Mouse (Mus musculus) cerebellum, postnatal 25 days (tissue): ENCODE data around the gene Baiap2l1.
A peak's percentile ranks its signal among the peaks of the same experiment; 100 is the strongest.
"Not testable (repeated sequence)": the region's sequence is repeated elsewhere in the genome, so short reads cannot be mapped to it uniquely, and the experiment has no call there.

Experiments
- DNase-seq, 2 experiments: peaks; one replicate each; pipeline ENCODE4 v3.0.0; 2021; ENCODE audit warnings: mixed read lengths in 2 of 2

Gene Baiap2l1

DNA sequence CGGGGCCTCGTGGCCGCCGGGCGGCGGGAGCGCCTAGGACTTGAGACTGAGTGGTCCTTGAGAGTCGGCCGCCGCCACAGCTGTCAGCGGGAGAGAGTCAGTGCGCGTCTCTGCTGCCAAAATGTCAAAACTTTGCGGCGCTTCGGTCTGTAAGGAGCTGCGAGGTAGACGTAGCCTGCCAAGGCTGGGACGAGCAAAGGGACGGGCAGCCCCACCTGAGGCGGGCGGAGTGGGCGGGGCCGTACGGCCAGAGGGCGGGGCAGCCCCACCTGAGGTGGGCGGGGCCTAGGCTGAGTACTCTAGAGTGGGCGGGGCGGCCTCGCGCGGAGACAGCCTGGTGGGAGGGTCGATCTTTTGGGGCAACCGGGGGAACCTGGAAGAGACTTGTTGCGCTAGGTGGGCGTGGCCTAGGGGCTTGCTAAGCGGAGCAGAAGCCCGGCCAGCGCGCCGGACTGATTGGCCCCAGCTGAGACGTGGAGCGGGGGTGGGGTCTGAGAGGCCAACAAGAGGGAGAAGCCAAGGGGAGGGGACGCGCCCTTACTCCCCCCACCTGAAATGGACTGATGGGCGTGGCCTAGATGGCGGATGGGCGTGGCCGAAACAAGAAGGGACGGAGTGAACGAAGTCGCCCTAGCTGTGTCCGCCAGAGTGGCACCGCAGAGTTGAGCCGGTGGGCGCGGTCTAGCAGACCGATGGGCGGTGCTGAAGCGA lies at the start of gene Baiap2l1:
Gene Baiap2l1 (minus strand): TSS at position 232 of the 711 bp plus-strand sequence.
- peak; percentile 47 to 75 for DNase-seq

DNA sequence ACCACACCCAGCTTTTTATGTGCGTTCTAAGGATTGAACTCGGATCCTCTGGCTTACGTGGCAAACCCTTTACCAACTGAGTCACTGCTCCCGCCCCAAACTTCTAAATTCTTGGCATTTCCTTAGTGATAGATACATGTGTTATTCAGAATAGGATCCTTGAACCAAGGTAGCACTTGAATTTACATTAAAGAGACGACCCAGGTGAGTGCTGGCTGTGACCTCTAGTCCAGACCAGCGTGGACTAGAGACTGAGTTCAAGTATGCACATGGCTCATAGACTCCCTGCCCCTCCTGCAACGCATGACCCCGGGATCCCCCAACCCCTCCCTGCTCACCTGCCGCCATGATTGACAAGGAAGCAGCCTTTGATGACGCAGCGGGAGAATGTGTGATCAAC lies 48.3 kb upstream of the Baiap2l1 start:
- DNase-seq: no peak

- DNase-seq: no peak
These were observed 42.9 kb upstream of the Baiap2l1 start for GRCm38 (mm10) chr5:144400821-144401220.

DNA sequence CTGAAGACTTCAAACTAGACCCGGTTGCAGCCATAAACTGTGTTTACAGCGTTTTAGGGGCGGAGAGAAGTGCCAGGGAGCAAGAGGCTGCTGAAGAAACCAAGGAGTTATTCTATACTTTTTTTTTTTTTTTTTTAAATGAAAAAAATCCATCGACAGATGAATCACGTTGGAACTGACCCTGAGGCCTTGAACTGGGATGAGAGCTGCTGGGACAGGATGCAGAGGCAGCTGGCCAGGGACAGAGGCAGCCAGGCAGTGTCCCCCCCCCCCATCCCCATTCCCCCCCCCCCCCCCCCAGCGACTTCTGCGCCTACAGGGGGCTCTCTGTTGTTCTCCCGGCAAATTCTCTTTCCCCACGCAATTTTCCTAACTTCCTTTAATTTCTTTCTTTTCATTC lies 39.7 kb upstream of the Baiap2l1 start:
- DNase-seq: no peak

- DNase-seq: no peak
These were observed 36.2 kb upstream of the Baiap2l1 start for GRCm38 (mm10) chr5:144394142-144394541.

- DNase-seq: peak; percentile 69 to 80
These were observed 29.9 kb upstream of the Baiap2l1 start for GRCm38 (mm10) chr5:144387851-144388250.

DNA sequence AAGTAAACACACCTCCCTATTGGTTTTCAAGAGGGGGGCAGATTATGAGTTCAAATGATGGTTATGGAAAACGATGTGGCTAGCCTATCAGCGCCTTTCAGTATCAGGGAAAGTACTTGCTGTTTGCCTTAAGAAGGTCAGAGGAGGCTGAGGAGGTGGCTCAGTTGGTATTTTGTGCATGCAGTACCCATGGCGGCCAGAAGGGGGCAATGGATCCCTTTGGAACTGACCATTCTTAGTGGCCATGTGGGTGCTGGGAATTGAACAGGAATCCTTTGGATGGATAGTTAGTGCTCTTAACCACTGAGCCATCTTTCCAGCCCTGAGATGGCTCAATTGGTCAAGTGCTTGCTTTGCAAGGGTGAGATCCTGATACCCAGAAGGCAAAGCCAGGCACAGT lies 26.0 kb upstream of the Baiap2l1 start:
- DNase-seq: no peak

DNA sequence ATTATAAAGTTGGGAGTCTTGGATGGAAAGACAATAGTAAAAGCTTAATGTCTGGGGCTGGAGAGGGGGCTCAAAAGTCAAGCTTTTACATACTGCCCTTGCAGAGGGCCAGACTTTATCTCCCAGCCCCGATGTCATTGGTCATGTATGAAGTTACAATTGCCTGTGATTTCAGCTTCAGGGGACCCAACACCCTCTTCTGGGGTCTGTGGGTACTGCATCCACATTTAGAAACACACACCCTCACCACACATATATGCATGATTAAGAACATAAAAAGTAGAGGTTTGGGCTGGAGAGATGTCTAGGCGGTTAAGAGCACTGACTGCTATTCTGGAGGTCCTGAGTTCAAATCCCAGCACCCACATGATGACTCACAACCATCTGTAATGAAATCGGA lies 23.9 kb upstream of the Baiap2l1 start:
- DNase-seq: peak in 1 of 2 experiments; percentile 11

DNA sequence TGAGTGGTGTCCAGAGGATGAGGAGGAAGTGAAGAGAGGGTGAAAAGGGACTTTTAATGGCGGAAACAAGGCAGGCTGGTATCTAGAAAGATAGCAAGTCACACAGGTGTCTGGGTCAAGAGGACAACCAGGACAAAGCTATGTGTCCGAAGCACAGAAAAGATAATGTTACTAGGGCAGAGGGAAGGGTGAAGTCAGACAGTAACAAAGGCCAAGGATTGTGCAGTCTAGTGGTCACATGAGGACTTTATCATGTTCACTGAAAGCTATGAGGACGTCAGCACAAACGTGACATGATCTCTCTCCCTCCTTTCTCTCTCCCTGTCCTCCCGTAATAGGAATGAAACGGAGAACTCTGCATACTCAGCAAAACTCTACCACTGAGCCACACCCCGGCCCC lies 22.8 kb upstream of the Baiap2l1 start:
- no peak for DNase-seq

GRCm38 (mm10) chr5:144379431-144379830 lies 21.5 kb upstream of the Baiap2l1 start:
- DNase-seq: no peak

- no peak for DNase-seq
These were observed 15.0 kb upstream of the Baiap2l1 start for GRCm38 (mm10) chr5:144372885-144373284.

DNA sequence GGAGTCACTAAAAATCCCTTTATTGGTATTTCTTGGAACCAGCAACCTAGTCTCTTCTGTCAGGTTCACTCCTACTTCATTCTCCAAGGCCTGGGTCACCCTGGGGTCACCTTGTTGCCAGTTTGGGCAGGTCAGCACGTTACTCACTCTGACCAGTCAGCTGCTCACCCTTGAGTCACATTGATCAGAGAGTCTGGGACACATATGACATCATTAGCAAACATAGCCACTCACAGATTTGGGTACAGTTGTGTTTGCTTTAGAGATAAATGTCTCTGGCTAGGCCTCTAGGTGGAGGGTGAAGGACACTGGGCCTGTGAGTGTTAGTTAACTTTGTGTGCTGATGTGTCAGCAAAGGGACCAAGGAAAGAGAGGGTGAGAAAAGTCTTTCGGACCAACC lies 14.3 kb upstream of the Baiap2l1 start:
- no peak for DNase-seq

DNA sequence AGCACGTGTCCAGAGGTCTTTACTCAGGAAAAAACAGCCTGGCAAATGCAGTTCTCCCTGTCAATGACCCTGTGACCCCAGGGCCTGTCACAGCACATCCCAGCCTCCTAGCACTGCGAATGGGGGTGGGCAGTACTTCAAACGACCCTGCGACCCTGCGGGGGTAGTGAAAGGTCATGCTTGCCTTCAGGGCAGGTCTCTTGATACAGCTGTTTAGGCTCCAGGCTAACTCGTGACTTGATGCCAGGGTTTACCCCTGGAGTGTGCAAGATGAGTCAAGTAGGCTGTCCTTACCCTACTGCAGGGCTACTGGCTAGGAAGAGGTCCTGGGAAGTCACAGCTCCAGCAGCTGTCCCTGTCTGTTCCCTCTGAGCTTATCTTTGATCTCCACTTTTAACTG lies 13.1 kb upstream of the Baiap2l1 start:
- no peak for DNase-seq

- no peak for DNase-seq
These were observed 10.8 kb upstream of the Baiap2l1 start for GRCm38 (mm10) chr5:144368661-144369205.

DNA sequence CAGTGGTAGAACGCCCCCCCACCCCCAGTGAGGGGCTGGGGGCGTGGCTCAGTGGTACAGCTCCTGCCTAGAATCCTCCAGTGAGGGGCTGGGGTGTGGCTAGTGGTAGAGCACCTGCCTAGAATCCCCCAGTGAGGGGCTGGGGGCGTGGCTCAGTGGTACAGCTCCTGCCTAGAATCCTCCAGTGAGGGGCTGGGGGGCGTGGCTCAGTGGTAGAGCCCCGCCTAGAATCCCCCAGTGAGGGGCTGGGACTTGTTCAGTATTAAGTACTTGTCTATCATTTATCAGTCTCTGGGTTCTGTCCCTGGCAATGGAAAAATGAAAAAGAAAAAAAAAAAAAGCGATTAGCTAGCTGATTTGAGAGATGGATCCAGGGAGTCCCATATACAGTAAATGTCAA lies 8.6 kb upstream of the Baiap2l1 start:
- DNase-seq: not testable (repeated sequence)

- no peak for DNase-seq
These were observed 6.9 kb upstream of the Baiap2l1 start for GRCm38 (mm10) chr5:144364680-144365357.

- DNase-seq: peak; percentile 51 to 67
These were observed 2.4 kb upstream of the Baiap2l1 start for GRCm38 (mm10) chr5:144360346-144360745.

GRCm38 (mm10) chr5:144359886-144360285 lies 2.0 kb upstream of the Baiap2l1 start:
- DNase-seq: no peak

DNA sequence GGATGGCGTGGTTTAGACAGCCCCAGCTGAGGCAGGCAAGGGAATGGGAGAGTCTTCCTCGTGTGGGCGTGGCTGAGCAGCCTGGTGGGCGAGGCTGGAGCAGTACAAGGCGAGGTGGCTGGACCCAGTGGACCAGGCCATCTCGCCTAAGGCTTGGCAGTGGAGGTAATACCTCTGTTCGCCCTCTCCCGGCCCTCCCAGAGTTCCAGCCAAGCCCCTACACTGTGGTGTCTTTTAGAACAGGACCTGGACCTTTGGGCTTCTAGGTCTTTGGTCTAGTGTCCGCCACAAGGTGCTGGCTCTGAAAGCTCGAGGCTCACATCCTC lies 643 bp upstream of the Baiap2l1 start:
- no peak for DNase-seq

DNA sequence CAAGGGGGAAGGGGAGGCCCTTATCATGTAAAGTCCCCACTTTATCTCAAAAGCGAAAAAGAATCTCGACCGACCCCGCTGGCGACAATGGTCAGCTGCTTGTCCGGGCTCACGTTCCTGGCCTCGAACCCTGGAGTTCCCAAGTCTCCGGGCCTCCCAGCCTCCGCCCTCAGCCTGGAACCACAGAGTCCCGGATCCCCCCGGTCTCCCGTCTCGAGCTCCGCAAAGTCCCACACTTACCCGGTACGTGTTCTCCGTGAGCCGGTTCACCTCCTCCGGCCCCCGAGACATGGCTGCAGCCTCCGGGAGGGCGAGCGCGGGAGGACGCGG lies 396 bp downstream of the Baiap2l1 start:
- no peak for DNase-seq

- no peak for DNase-seq
These were observed 996 bp downstream of the Baiap2l1 start for GRCm38 (mm10) chr5:144356776-144357455.

DNA sequence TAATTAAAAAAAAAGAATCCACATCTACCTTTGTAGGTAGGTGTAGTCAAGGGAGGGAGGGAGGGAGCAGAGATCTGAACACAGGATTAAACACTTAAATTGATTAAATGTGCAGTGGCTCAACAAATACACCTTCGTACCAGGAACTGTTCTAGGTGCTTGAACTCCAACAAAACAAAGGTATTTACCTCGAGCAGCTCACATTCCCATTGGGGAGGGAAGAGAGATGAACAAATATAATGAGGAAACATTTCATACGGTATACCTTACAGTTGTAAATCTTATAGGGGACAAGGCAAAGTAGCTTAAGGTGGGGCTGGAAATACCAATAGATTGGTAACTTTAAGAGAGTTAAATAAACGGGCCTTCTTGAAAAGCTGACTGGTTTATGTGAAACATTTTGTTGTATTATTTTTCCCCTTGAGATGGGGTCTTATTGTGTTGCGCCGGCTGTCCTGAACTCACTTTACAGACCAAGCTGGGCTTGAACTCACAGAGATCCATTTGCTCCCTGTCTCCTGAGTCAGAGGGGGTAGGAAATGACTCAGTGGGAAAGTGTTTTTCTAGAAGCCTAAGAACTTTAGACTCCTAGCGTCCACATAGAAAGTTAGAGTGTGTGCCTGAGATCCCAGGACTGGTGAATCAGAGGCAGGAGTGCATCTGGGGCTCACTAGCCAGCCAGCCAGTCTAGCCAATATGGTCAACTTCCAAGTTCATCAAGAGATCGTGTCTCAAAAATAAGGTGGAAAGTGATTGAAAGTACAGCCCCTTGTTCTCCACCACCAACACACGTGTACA lies 5.5 kb downstream of the Baiap2l1 start:
- DNase-seq: no peak

DNA sequence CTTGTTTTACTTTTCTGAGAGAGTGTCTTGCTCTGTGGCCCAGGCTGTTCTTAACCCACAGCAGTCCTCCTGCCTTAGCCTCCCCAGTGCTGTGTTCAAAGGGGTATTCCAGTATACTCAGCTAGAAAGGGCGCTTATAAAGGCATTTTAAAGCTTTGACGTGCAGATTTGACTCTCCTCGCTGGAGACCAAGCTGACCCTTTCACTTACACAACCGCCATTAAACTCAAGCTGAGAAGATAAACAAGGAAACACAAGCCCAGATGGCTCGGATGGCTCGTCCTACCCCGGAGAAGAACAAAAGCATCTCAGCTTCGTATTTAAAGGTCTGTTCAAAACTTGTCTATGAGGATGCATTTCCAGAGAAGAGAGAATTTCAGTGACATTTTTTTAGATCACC lies 6.7 kb downstream of the Baiap2l1 start:
- no peak for DNase-seq
